9 mouse cellular contexts compared by ENCODE assay signal in the genomic region with DNA sequence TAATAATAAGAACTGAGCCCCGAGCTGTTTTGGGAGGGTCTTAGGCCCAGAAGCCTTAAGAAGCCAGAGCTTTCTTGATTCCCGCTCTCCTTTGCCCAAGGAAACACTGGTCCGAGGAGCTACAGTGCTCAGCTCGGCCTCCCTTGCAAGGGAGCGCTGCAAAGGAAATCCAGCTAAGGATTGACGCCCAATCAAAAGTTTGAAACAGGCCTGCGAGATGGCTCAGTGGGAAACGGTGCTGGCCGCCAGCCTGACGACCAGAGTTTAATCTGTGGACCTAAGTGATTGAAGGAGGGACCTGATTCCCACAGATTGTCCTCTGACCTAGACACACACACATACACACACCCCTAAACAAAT. TPM values are rescaled to one million over a fixed set of nuclear protein-coding genes. Genes with fewer than 3 reads are reported as not detected.
DNase-seq lines count a peak whose midpoint lies in the region; ATAC-seq and TF ChIP-seq lines count a peak whose summit lies in the region.
"Had no signal": no experiment of that assay in that cellular context is flagged by ENCODE, and none has a peak within 500 bp of the region (broad histone marks: within the 10 kb centered on the region; RNA-seq: fewer than 3 reads in every experiment).

No protein-coding gene starts in this region.

- H3K4me1 ChIP-seq in heart, adult 2 months (ENCODE audit: control insufficient read depth, insufficient read depth, low read length), result peaks cover 13% of the 10 kb centered on the region
- peaks cover 2 to 17% of the 10 kb centered on the region in 2 experiments; a peak in 3 of 4 replicates for H3K4me1 ChIP-seq in MEL (ENCODE audit: control insufficient read depth in 1 of 2, insufficient read depth in 2 of 2, low read length in 2 of 2)
- peaks cover 42% of the 10 kb centered on the region for H3K4me1 ChIP-seq in heart, embryonic 15.5 days (replicated peaks)
- H3K4me1 ChIP-seq in limb, embryonic 13.5 days, result peaks cover 49% of the 10 kb centered on the region
- peaks cover 27% of the 10 kb centered on the region for H3K4me1 ChIP-seq in stomach, embryonic 15.5 days

- 7% methylated on average over 10 of the region's 10 CpGs for WGBS in heart, adult 2 months
- 13% methylated on average over 10 of the region's 10 CpGs for WGBS in heart, embryonic 15.5 days
- WGBS in limb, embryonic 13.5 days, result 4% methylated on average over 10 of the region's 10 CpGs
- 16% methylated on average over 10 of the region's 10 CpGs for WGBS in stomach, embryonic 15.5 days

- peak overlapping the region; percentile 71 for H3K4me3 ChIP-seq in heart, adult 2 months
- H3K4me3 ChIP-seq in MEL (ENCODE audit: control insufficient read depth in 1 of 2, insufficient read depth in 1 of 2, low read depth in 2 of 2, low read length in 2 of 2), result peak overlapping the region; percentile 85 to 96
- peak overlapping the region; percentile 90 for H3K4me3 ChIP-seq in heart, embryonic 15.5 days
- H3K4me3 ChIP-seq in limb, embryonic 13.5 days, result peak overlapping the region; percentile 67
- H3K4me3 ChIP-seq in stomach, embryonic 15.5 days (replicated peaks), result peak overlapping the region; percentile 71

- H3K36me3 ChIP-seq in heart, adult 2 months (ENCODE audit: control insufficient read depth, insufficient read depth, low read length), result no peaks in the 10 kb centered on the region
- peaks cover 0 to 8% of the 10 kb centered on the region in 2 experiments; a peak in 2 of 4 replicates for H3K36me3 ChIP-seq in MEL (ENCODE audit: control insufficient read depth in 1 of 2, insufficient read depth in 2 of 2, low read length in 2 of 2)
- H3K36me3 ChIP-seq in heart, embryonic 15.5 days, result no peaks in the 10 kb centered on the region; the same call in 1 of the 2 replicates
- H3K36me3 ChIP-seq in limb, embryonic 13.5 days, result peaks cover 16% of the 10 kb centered on the region
- H3K36me3 ChIP-seq in stomach, embryonic 15.5 days, result no peaks in the 10 kb centered on the region

- no peak for DNase-seq in heart, adult 2 months
- no peak for DNase-seq in heart, adult 11 months
- no peak for DNase-seq in MEL (ENCODE audit: low read depth, low spot score)
- no peak for DNase-seq in urinary bladder, postnatal 25 days (ENCODE audit: low spot score)
- DNase-seq in thymus, postnatal 0 days (ENCODE audit: low spot score), result no peak

- ATAC-seq in heart, embryonic 15.5 days (replicated peaks; ENCODE audit: insufficient number of reproducible peaks, insufficient read depth, low FRiP score, low read depth), result no peak
- no peak for ATAC-seq in limb, embryonic 13.5 days (ENCODE audit: low FRiP score, low read depth)
- no peak for ATAC-seq in stomach, embryonic 15.5 days (ENCODE audit: insufficient read depth, low FRiP score, low read depth)

- peak overlapping the region; percentile 81 for H3K9ac ChIP-seq in heart, adult 2 months (ENCODE audit: low read depth, low read length)
- peak overlapping the region; percentile 84 for H3K9ac ChIP-seq in MEL (ENCODE audit: control insufficient read depth, low read depth, low read length, poor library complexity, severe bottlenecking)
- H3K9ac ChIP-seq in heart, embryonic 15.5 days, result peak overlapping the region; percentile 51
- peak overlapping the region; percentile 57 for H3K9ac ChIP-seq in limb, embryonic 13.5 days
- H3K9ac ChIP-seq in stomach, embryonic 15.5 days, result no peak overlapping the region

- no peak for TF ChIP-seq CTCF in heart, adult 2 months (IDR thresholded peaks at IDR 0.05)
- no peak for TF ChIP-seq CTCF in MEL (IDR thresholded peaks at IDR 0.05 in 2 of 3, conservative IDR thresholded peaks at IDR 0.05 in 1 of 3; ENCODE audit: control insufficient read depth in 1 of 3, insufficient read depth in 1 of 3, low read depth in 2 of 3, low read length in 3 of 3, poor library complexity in 1 of 3, severe bottlenecking in 1 of 3)

- intact Hi-C loops in heart, adult 2 months (cut with DNase I), result loop anchor here (1.0 to 5.0 kb wide), 2 partner anchors 22 to 174 kb away; partner anchors contain the start of gene Nufip2

- H3K27ac ChIP-seq in heart, adult 2 months, result peak overlapping the region; percentile 89
- H3K27ac ChIP-seq in MEL (ENCODE audit: control insufficient read depth, low read depth, low read length), result peak overlapping the region; percentile 43
- peak overlapping the region; percentile 71 for H3K27ac ChIP-seq in heart, embryonic 15.5 days
- H3K27ac ChIP-seq in limb, embryonic 13.5 days, result no peak overlapping the region; the same call in 1 of the 2 replicates
- peak overlapping the region; percentile 7 for H3K27ac ChIP-seq in stomach, embryonic 15.5 days

- no peak for TF ChIP-seq RAD21 in MEL (IDR thresholded peaks at IDR 0.05; ENCODE audit: low read depth, low read length)

- no peak for TF ChIP-seq POLR2A in heart, adult 2 months (IDR thresholded peaks at IDR 0.05; ENCODE audit: insufficient read depth, low read depth, low read length)
- TF ChIP-seq POLR2A in MEL (IDR thresholded peaks at IDR 0.05; ENCODE audit: control insufficient read depth in 1 of 2, insufficient read depth in 1 of 2, low read depth in 1 of 2, low read length in 2 of 2, poor library complexity in 1 of 2), result no peak

- TF ChIP-seq EP300 in heart, adult 2 months (IDR thresholded peaks at IDR 0.05; ENCODE audit: insufficient read depth, low read depth, low read length), result no peak
- no peak for TF ChIP-seq EP300 in MEL (IDR thresholded peaks at IDR 0.05; ENCODE audit: low read depth in 1 of 2, low read length in 2 of 2)

- peak overlapping the region; percentile 96 for H3K4me2 ChIP-seq in heart, embryonic 15.5 days
- peak overlapping the region; percentile 97 for H3K4me2 ChIP-seq in limb, embryonic 13.5 days (replicated peaks)
- peak overlapping the region; percentile 92 for H3K4me2 ChIP-seq in stomach, embryonic 15.5 days

- H3K79me2 ChIP-seq in heart, adult 2 months (replicated peaks; ENCODE audit: control insufficient read depth, insufficient read depth, low read length), result no peaks in the 10 kb centered on the region
- peaks cover 2% of the 10 kb centered on the region; the same call in 1 of the 2 replicates for H3K79me2 ChIP-seq in MEL (ENCODE audit: control insufficient read depth, insufficient read depth, low read length, poor library complexity)

- no peaks in the 10 kb centered on the region for H3K27me3 ChIP-seq in heart, adult 2 months (ENCODE audit: control insufficient read depth, insufficient read depth, low read length)
- H3K27me3 ChIP-seq in MEL (ENCODE audit: control insufficient read depth in 1 of 2, insufficient read depth in 2 of 2, low read length in 2 of 2), result no peaks in the 10 kb centered on the region
- H3K27me3 ChIP-seq in heart, embryonic 15.5 days, result peaks cover 6% of the 10 kb centered on the region; the same call in 1 of the 2 replicates
- H3K27me3 ChIP-seq in limb, embryonic 13.5 days, result peaks cover 43% of the 10 kb centered on the region
- 0 out of 2 replicates have a peak, but pooled peaks cover 7% of the 10 kb centered on the region for H3K27me3 ChIP-seq in stomach, embryonic 15.5 days (replicated peaks)

- H3K9me3 ChIP-seq in MEL (replicated peaks; ENCODE audit: insufficient read depth, low read length), result no peaks in the 10 kb centered on the region
- no peaks in the 10 kb centered on the region for H3K9me3 ChIP-seq in heart, embryonic 15.5 days (replicated peaks)
- no peaks in the 10 kb centered on the region for H3K9me3 ChIP-seq in limb, embryonic 13.5 days
- H3K9me3 ChIP-seq in stomach, embryonic 15.5 days, result no peaks in the 10 kb centered on the region

RNA-seq across cellular contexts. Expression of gene Abhd15, which starts 1.1 kb away (rescaled TPM):
- total RNA-seq in heart, adult 2 months (2021), result 1 to 10 TPM; 2.4 to 2.9 TPM
- polyA plus RNA-seq in heart, adult 2 months (2012; rRNA removed), result 1.4 and 2.0 TPM in 2 replicates
- 1.7 and 1.8 TPM in 2 replicates for total RNA-seq in MEL (2012; rRNA removed)
- 1 to 10 TPM in 1 of 2 experiments, not detected in 1; 1.9 TPM for polyA plus RNA-seq in MEL (2012; ENCODE audit: insufficient read depth in 1 of 2, insufficient read length in 2 of 2, low read depth in 1 of 2, low replicate concordance in 2 of 2, missing spikeins in 1 of 2)
- 2.2 and 4.5 TPM in 2 replicates for polyA plus RNA-seq in heart, embryonic 15.5 days (2015; fragmentation: Nextera tagmentation; extraction: Ambion mirVana)
- polyA plus RNA-seq in limb, embryonic 13.5 days (2015; fragmentation: Nextera tagmentation; extraction: Ambion mirVana), result 1.5 and 1.6 TPM in 2 replicates
- 4.0 and 5.2 TPM in 2 replicates for polyA plus RNA-seq in stomach, embryonic 15.5 days (2015; fragmentation: Nextera tagmentation; extraction: Ambion mirVana)
- polyA plus RNA-seq in thymus, postnatal 0 days (2015; fragmentation: Nextera tagmentation; extraction: Ambion mirVana), result 16.8 and 22.7 TPM in 2 replicates

RNA-seq across cellular contexts. Expression of gene Trp53i13, which starts 2.0 kb away (rescaled TPM):
- 1 to 10 TPM; 8.3 to 9.8 TPM for total RNA-seq in heart, adult 2 months (2021)
- 13.5 and 14.2 TPM in 2 replicates for polyA plus RNA-seq in heart, adult 2 months (2012; rRNA removed)
- 6.0 and 6.6 TPM in 2 replicates for total RNA-seq in MEL (2012; rRNA removed)
- 10 to 100 TPM in 1 of 2 experiments, not detected in 1; 12.3 TPM for polyA plus RNA-seq in MEL (2012; ENCODE audit: insufficient read depth in 1 of 2, insufficient read length in 2 of 2, low read depth in 1 of 2, low replicate concordance in 2 of 2, missing spikeins in 1 of 2)
- polyA plus RNA-seq in heart, embryonic 15.5 days (2015; fragmentation: Nextera tagmentation; extraction: Ambion mirVana), result 26.3 and 32.2 TPM in 2 replicates
- 57.6 and 57.8 TPM in 2 replicates for polyA plus RNA-seq in limb, embryonic 13.5 days (2015; fragmentation: Nextera tagmentation; extraction: Ambion mirVana)
- polyA plus RNA-seq in stomach, embryonic 15.5 days (2015; fragmentation: Nextera tagmentation; extraction: Ambion mirVana), result 33.7 and 35.8 TPM in 2 replicates
- polyA plus RNA-seq in thymus, postnatal 0 days (2015; fragmentation: Nextera tagmentation; extraction: Ambion mirVana), result 39.4 and 45.1 TPM in 2 replicates

RNA-seq across cellular contexts. Expression of gene Gm10392, which starts 5.2 kb away (rescaled TPM):
- not detected for total RNA-seq in heart, adult 2 months (2021)
- polyA plus RNA-seq in heart, adult 2 months (2012; rRNA removed), result 0.06 TPM in 1 of 2 replicates, not detected in the other
- 0.20 and 0.27 TPM in 2 replicates for total RNA-seq in MEL (2012; rRNA removed)
- under 1 TPM in 1 of 2 experiments, not detected in 1; 0.10 TPM for polyA plus RNA-seq in MEL (2012; ENCODE audit: insufficient read depth in 1 of 2, insufficient read length in 2 of 2, low read depth in 1 of 2, low replicate concordance in 2 of 2, missing spikeins in 1 of 2)
- 0.13 TPM in 1 of 2 replicates, not detected in the other for polyA plus RNA-seq in heart, embryonic 15.5 days (2015; fragmentation: Nextera tagmentation; extraction: Ambion mirVana)
- not detected in 2 replicates for polyA plus RNA-seq in limb, embryonic 13.5 days (2015; fragmentation: Nextera tagmentation; extraction: Ambion mirVana)
- 0.13 and 0.15 TPM in 2 replicates for polyA plus RNA-seq in stomach, embryonic 15.5 days (2015; fragmentation: Nextera tagmentation; extraction: Ambion mirVana)
- 3.8 and 5.5 TPM in 2 replicates for polyA plus RNA-seq in thymus, postnatal 0 days (2015; fragmentation: Nextera tagmentation; extraction: Ambion mirVana)
- polyA plus RNA-seq: large intestine, adult 2 months had no signal

RNA-seq across cellular contexts. Expression of gene Git1, which starts 20.4 kb away (rescaled TPM):
- total RNA-seq in heart, adult 2 months (2021), result 10 to 100 TPM; 53.3 to 59.4 TPM
- polyA plus RNA-seq in heart, adult 2 months (2012; rRNA removed), result 52.3 and 54.0 TPM in 2 replicates
- total RNA-seq in MEL (2012; rRNA removed), result 32.0 and 33.1 TPM in 2 replicates
- 10 to 100 TPM in 1 of 2 experiments, not detected in 1; 81.4 TPM for polyA plus RNA-seq in MEL (2012; ENCODE audit: insufficient read depth in 1 of 2, insufficient read length in 2 of 2, low read depth in 1 of 2, low replicate concordance in 2 of 2, missing spikeins in 1 of 2)
- 6.8 and 10.0 TPM in 2 replicates for polyA plus RNA-seq in heart, embryonic 15.5 days (2015; fragmentation: Nextera tagmentation; extraction: Ambion mirVana)
- 9.8 and 10.9 TPM in 2 replicates for polyA plus RNA-seq in limb, embryonic 13.5 days (2015; fragmentation: Nextera tagmentation; extraction: Ambion mirVana)
- polyA plus RNA-seq in stomach, embryonic 15.5 days (2015; fragmentation: Nextera tagmentation; extraction: Ambion mirVana), result 9.7 and 10.9 TPM in 2 replicates
- polyA plus RNA-seq in thymus, postnatal 0 days (2015; fragmentation: Nextera tagmentation; extraction: Ambion mirVana), result 5.8 and 6.7 TPM in 2 replicates

RNA-seq across cellular contexts. Expression of gene Ankrd13b, which starts 24.3 kb away (rescaled TPM):
- 10 to 100 TPM in 1 of 2 experiments, 1 to 10 TPM in 1; 9.2 to 10.6 TPM for total RNA-seq in heart, adult 2 months (2021)
- polyA plus RNA-seq in heart, adult 2 months (2012; rRNA removed), result 19.4 and 20.3 TPM in 2 replicates
- 20.9 and 22.6 TPM in 2 replicates for total RNA-seq in MEL (2012; rRNA removed)
- 10 to 100 TPM in 1 of 2 experiments, not detected in 1; 54.0 TPM for polyA plus RNA-seq in MEL (2012; ENCODE audit: insufficient read depth in 1 of 2, insufficient read length in 2 of 2, low read depth in 1 of 2, low replicate concordance in 2 of 2, missing spikeins in 1 of 2)
- 3.2 and 4.9 TPM in 2 replicates for polyA plus RNA-seq in heart, embryonic 15.5 days (2015; fragmentation: Nextera tagmentation; extraction: Ambion mirVana)
- 10.0 and 10.4 TPM in 2 replicates for polyA plus RNA-seq in limb, embryonic 13.5 days (2015; fragmentation: Nextera tagmentation; extraction: Ambion mirVana)
- 5.9 and 6.2 TPM in 2 replicates for polyA plus RNA-seq in stomach, embryonic 15.5 days (2015; fragmentation: Nextera tagmentation; extraction: Ambion mirVana)
- 3.1 TPM in 2 replicates for polyA plus RNA-seq in thymus, postnatal 0 days (2015; fragmentation: Nextera tagmentation; extraction: Ambion mirVana)
